Mouse (Mus musculus) thymus, adult 2 months (tissue): ENCODE results near the gene Slco3a1.

Experiments
- CTCF ChIP-seq: fragments of 200-500 bp; IDR thresholded peaks from 2 replicates; pipeline ENCODE4 v1.5.1; 2012; ENCODE audit warnings: mild to moderate bottlenecking, control low read depth, low read length, moderate library complexity, borderline replicate concordance; ENCODE audit not compliant: control insufficient read depth, poor library complexity, insufficient read depth; ENCODE audit errors: extremely low read depth
- POLR2A ChIP-seq: fragments of 200-500 bp; IDR thresholded peaks from 2 replicates; pipeline ENCODE4 v1.6.1; 2012; ENCODE audit warnings: mild to moderate bottlenecking, low read length, control low read depth, moderate library complexity; ENCODE audit not compliant: control insufficient read depth, poor library complexity, insufficient read depth; ENCODE audit errors: extremely low read depth

DNA sequence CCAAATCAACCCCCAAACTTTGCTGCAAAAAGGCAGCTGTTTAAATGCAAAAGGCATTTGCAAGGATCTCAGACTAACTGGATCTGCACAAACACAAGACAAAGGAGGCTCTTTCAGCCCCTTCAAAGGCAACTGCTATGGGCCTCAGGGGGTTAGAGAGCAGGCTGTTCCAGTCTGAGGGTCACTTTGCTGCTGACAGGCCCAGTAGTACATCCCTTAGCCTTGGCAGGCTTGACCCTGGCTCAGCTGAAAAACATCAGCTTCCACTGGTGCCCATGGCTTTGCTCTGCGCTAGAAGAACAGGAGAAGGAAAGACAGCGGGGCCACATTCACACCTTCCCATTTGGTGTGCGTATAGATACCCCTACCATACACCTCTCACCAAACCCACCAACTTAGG is 189.6 kb downstream of the Slco3a1 start:
- TF ChIP-seq CTCF, result no peak
- no peak for TF ChIP-seq POLR2A
